Mouse (Mus musculus) midbrain, embryonic 11.5 days (tissue): ENCODE results near the gene Fastkd5. TPM values are rescaled to one million over a fixed set of nuclear protein-coding genes. Genes with fewer than 3 reads are reported as not detected.
"Not testable (repeated sequence)": the region's sequence is repeated elsewhere in the genome, so short reads cannot be mapped to it uniquely, and the experiment has no call there.

Experiments
- ATAC-seq: fragments of 200-750 bp; cut with Nextera tagmentation; 2 replicates; pipeline ENCODE4 v1.8.0; 2017; ENCODE audit warnings: moderate TSS enrichment, moderate library complexity; ENCODE audit not compliant: low FRiP score
- DNase-seq: peaks from one replicate; pipeline ENCODE4 v3.0.0; 2015; ENCODE audit warnings: low spot score; ENCODE audit errors: missing footprints
- H3K27ac ChIP-seq: fragments of 300-500 bp; sonication (generic); 2 replicates; pipeline ENCODE4 v1.5.1; 2014; ENCODE audit warnings: low read depth, low read length
- H3K27me3 ChIP-seq: fragments of 300-500 bp; sonication (generic); 2 replicates; pipeline ENCODE4 v1.6.1; 2014; ENCODE audit warnings: mild to moderate bottlenecking, low read length, moderate library complexity, mixed read lengths; ENCODE audit not compliant: control insufficient read depth, insufficient read depth
- H3K36me3 ChIP-seq: fragments of 300-500 bp; sonication (generic); 2 replicates; pipeline ENCODE4 v1.6.1; 2014; ENCODE audit warnings: mild to moderate bottlenecking, low read length, moderate library complexity, mixed read lengths; ENCODE audit not compliant: control insufficient read depth, insufficient read depth
- H3K4me1 ChIP-seq: fragments of 300-500 bp; sonication (generic); 2 replicates; pipeline ENCODE4 v1.6.1; 2014; ENCODE audit warnings: low read length; ENCODE audit not compliant: control insufficient read depth, insufficient read depth
- H3K4me2 ChIP-seq: fragments of 300-500 bp; sonication (generic); 2 replicates; pipeline ENCODE4 v1.6.1; 2014; ENCODE audit warnings: mild to moderate bottlenecking, moderate library complexity
- H3K4me3 ChIP-seq: fragments of 300-500 bp; sonication (generic); 2 replicates; pipeline ENCODE4 v1.5.1; 2014; ENCODE audit warnings: low read depth, low read length
- H3K9ac ChIP-seq: fragments of 300-500 bp; sonication (generic); 2 replicates; pipeline ENCODE4 v1.6.1; 2014; ENCODE audit warnings: low read length
- H3K9me3 ChIP-seq: fragments of 300-500 bp; sonication (generic); 2 replicates; pipeline ENCODE4 v1.6.1; 2016; ENCODE audit warnings: low read length; ENCODE audit not compliant: control insufficient read depth
- WGBS: fragments of 180-500 bp; shearing (Covaris S2); extraction: QIAGEN DNeasy Blood & Tissue Kit; methylation state at CpG from one replicate; pipeline ENCODE4 v1.1.7; 2014; 5-methylcytosine and 5-hydroxymethylcytosine counted together
- polyA plus RNA-seq: library from polyadenylated mRNA; unstranded; fragments of >200 nt; fragmentation: Nextera tagmentation; extraction: Ambion mirVana; gene quantifications from 2 replicates; pipeline ENCODE4 v1.2.1, GENCODE M21; 2014

The Fastkd5 gene
- polyA plus RNA-seq, 1 experiment from 2014 or later = 19.7 TPM

- H3K9me3 ChIP-seq = no peaks in the 10 kb centered on the region
- H3K4me2 ChIP-seq = no peak overlapping the region
- H3K27ac ChIP-seq = no peak overlapping the region
- WGBS = 2% methylated on average over 9 of the region's 9 CpGs
- no peak overlapping the region for H3K9ac ChIP-seq
- no peak for ATAC-seq
- H3K4me1 ChIP-seq = peaks cover 13% of the 10 kb centered on the region
- H3K27me3 ChIP-seq = peaks cover 69% of the 10 kb centered on the region
- H3K4me3 ChIP-seq = no peak overlapping the region
- DNase-seq = peak; percentile 91
- H3K36me3 ChIP-seq = no peaks in the 10 kb centered on the region; the same call in 1 of the 2 replicates
These were observed 52.8 kb downstream of the Fastkd5 start for GRCm38 (mm10) chr2:130577021-130577420.

GRCm38 (mm10) chr2:130576564-130576963 lies 53.3 kb downstream of the Fastkd5 start:
- WGBS = 2% methylated on average over 31 of the region's 32 CpGs
- not testable (repeated sequence) for H3K9ac ChIP-seq, H3K27ac ChIP-seq, H3K36me3 ChIP-seq, H3K9me3 ChIP-seq, ATAC-seq
- Histone ChIP-seq H3K4me2 (peak overlapping the region; percentile 35), H3K4me3 (peak overlapping the region; percentile 19; the same call in 1 of the 2 replicates), H3K27me3 (peaks cover 64% of the 10 kb centered on the region), H3K4me1 (peaks cover 13% of the 10 kb centered on the region)
- DNase-seq = peak; percentile 89

- Histone ChIP-seq H3K27me3 (peaks cover 57% of the 10 kb centered on the region), H3K4me3 (peak within 1 kb of the TSS; percentile 19; the same call in 1 of the 2 replicates), H3K4me1 (peaks cover 11% of the 10 kb centered on the region), H3K27ac (no peak within 1 kb of the TSS), H3K9me3 (no peaks in the 10 kb centered on the region), H3K9ac (no peak within 1 kb of the TSS), H3K4me2 (peak within 1 kb of the TSS; percentile 35), H3K36me3 (no peaks in the 10 kb centered on the region; the same call in 1 of the 2 replicates)
- 43% methylated on average over 9 of the region's 9 CpGs for WGBS
- DNase-seq = no peak
- ATAC-seq = no peak
These were observed 54.0 kb downstream of the Fastkd5 start, which contains the start of gene Oxt for GRCm38 (mm10) chr2:130575873-130576272. TSS of gene Oxt (plus strand) at chr2:130576173.

- DNase-seq (no peak), ATAC-seq (no peak)
- no peak overlapping the region for H3K4me2 ChIP-seq
- H3K4me3 ChIP-seq = no peak overlapping the region
- no peaks in the 10 kb centered on the region for H3K9me3 ChIP-seq
- H3K27me3 ChIP-seq = peaks cover 48% of the 10 kb centered on the region
- H3K27ac ChIP-seq = no peak overlapping the region
- H3K4me1 ChIP-seq = peaks cover 4% of the 10 kb centered on the region; the same call in 1 of the 2 replicates
- 84% methylated on average over 5 of the region's 5 CpGs for WGBS
- H3K9ac ChIP-seq = no peak overlapping the region
- H3K36me3 ChIP-seq = no peaks in the 10 kb centered on the region; the same call in 1 of the 2 replicates
These were observed 54.9 kb downstream of the Fastkd5 start for GRCm38 (mm10) chr2:130574960-130575359.

GRCm38 (mm10) chr2:130569926-130570325 lies 59.9 kb downstream of the Fastkd5 start:
- no peak for ATAC-seq
- no peak for DNase-seq
- Histone ChIP-seq H3K9me3 (no peaks in the 10 kb centered on the region), H3K4me2 (no peak overlapping the region), H3K4me1 (peaks cover 1% of the 10 kb centered on the region), H3K36me3 (peaks cover 2% of the 10 kb centered on the region; the same call in 1 of the 2 replicates), H3K27ac (no peak overlapping the region), H3K9ac (no peak overlapping the region), H3K27me3 (no peaks in the 10 kb centered on the region; the same call in 1 of the 2 replicates), H3K4me3 (no peak overlapping the region)

GRCm38 (mm10) chr2:130568921-130569320 lies 60.9 kb downstream of the Fastkd5 start:
- H3K27ac ChIP-seq = no peak overlapping the region
- peaks cover 10% of the 10 kb centered on the region for H3K4me1 ChIP-seq
- no peaks in the 10 kb centered on the region for H3K27me3 ChIP-seq
- no peak for DNase-seq
- peaks cover 2% of the 10 kb centered on the region; the same call in 1 of the 2 replicates for H3K36me3 ChIP-seq
- H3K4me2 ChIP-seq = no peak overlapping the region
- no peak for ATAC-seq
- no peak overlapping the region for H3K4me3 ChIP-seq
- WGBS = 69% methylated on average over 4 of the region's 4 CpGs
- no peak overlapping the region for H3K9ac ChIP-seq
- no peaks in the 10 kb centered on the region for H3K9me3 ChIP-seq

GRCm38 (mm10) chr2:130564983-130565382 lies 64.8 kb downstream of the Fastkd5 start:
- H3K9ac ChIP-seq = no peak overlapping the region
- no peaks in the 10 kb centered on the region for H3K9me3 ChIP-seq
- no peak overlapping the region for H3K27ac ChIP-seq
- H3K4me2 ChIP-seq = peak overlapping the region; percentile 71
- H3K36me3 ChIP-seq = peaks cover 2% of the 10 kb centered on the region; the same call in 1 of the 2 replicates
- DNase-seq (no peak), ATAC-seq (no peak)
- peaks cover 10% of the 10 kb centered on the region for H3K4me1 ChIP-seq
- no peaks in the 10 kb centered on the region for H3K27me3 ChIP-seq
- 79% methylated on average over 8 of the region's 8 CpGs for WGBS
- H3K4me3 ChIP-seq = no peak overlapping the region

- Histone ChIP-seq H3K36me3 (peaks cover 2% of the 10 kb centered on the region; the same call in 1 of the 2 replicates), H3K27me3 (no peaks in the 10 kb centered on the region), H3K9me3 (no peaks in the 10 kb centered on the region), H3K9ac (peak overlapping the region; percentile 85), H3K27ac (no peak overlapping the region; the same call in 1 of the 2 replicates), H3K4me2 (peak overlapping the region; percentile 71), H3K4me3 (peak overlapping the region; percentile 86), H3K4me1 (peaks cover 10% of the 10 kb centered on the region)
- WGBS = under 1% methylated on average over 23 of the region's 23 CpGs
- DNase-seq (no peak), ATAC-seq (no peak; the same call in 1 of the 2 replicates)
These were observed 65.8 kb downstream of the Fastkd5 start for GRCm38 (mm10) chr2:130564063-130564462.
